Mouse (Mus musculus) cortical plate, adult 2 months (tissue): ENCODE data around the gene Mllt10. TPM values are rescaled to one million over a fixed set of nuclear protein-coding genes. Genes with fewer than 3 reads are reported as not detected.
A peak's percentile ranks its signal among the peaks of the same experiment; 100 is the strongest.

ENCODE experiments used
- H3K27ac ChIP-seq: fragments of 200-500 bp; 2 replicates; pipeline ENCODE4 v1.5.1; 2012; ENCODE audit warnings: low read length, control low read depth, inconsistent platforms; ENCODE audit not compliant: insufficient read depth
- H3K4me1 ChIP-seq: fragments of 200-500 bp; 2 replicates; pipeline ENCODE4 v1.6.1; 2011; ENCODE audit warnings: low read length; ENCODE audit not compliant: control insufficient read depth, insufficient read depth
- H3K4me3 ChIP-seq: fragments of 200-500 bp; 2 replicates; pipeline ENCODE4 v1.5.1; 2011; ENCODE audit warnings: mild to moderate bottlenecking, low read length, control low read depth; ENCODE audit not compliant: insufficient read depth
- CTCF ChIP-seq: fragments of 200-500 bp; IDR thresholded peaks from 2 replicates; pipeline ENCODE4 v1.5.1; 2011; ENCODE audit warnings: mild to moderate bottlenecking, control low read depth, low read length; ENCODE audit not compliant: insufficient read depth; ENCODE audit errors: extremely low read depth
- POLR2A ChIP-seq: fragments of 200-500 bp; IDR thresholded peaks from 2 replicates; pipeline ENCODE4 v1.6.1; 2011; ENCODE audit warnings: mild to moderate bottlenecking, low read length, control low read depth; ENCODE audit not compliant: insufficient read depth; ENCODE audit errors: extremely low read depth
- polyA plus RNA-seq: library from polyadenylated mRNA; depleted of rRNA; stranded (reverse); fragments of >200 nt; gene quantifications from 2 replicates; pipeline ENCODE4 v1.2.3, GENCODE M21; 2012

Gene Mllt10
- polyA plus RNA-seq, 1 experiment, result 38.0 TPM

DNA sequence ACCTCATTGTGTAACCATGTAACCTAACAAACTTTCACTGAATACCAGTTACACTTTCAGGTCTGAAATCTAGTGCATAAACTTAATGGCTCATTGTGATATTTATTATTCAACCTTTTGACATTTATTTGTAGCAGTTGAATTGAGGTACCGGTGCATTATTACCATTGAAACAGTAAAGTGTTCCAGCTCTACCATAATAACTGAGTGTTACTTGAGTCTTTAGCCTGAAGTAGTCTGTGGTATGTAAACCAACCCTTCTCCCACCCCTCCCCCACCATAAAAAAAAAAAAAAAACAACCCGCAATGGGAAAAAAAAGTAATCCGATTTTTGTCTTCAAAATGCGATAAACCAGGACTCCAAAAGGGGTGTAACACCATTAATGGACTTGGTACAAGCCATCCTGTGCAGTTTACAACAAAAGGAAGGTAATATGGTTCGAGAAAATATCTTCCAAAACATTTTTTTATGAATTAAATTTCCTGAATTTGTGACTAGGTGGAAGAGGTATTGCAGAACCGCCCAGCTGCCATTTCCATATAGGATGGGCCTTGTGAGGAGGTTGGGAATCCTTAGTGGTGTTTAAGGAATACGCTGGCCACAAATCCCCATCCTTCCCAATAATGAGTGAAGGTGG is 9.8 kb upstream of the Mllt10 start:
- H3K4me3 ChIP-seq, result peak overlapping the region; percentile 87; the same call in 1 of the 2 replicates
- H3K27ac ChIP-seq, result no peak overlapping the region
- H3K4me1 ChIP-seq, result no peaks in the 10 kb centered on the region; the same call in 1 of the 2 replicates
- TF ChIP-seq CTCF (no peak), POLR2A (no peak)

DNA sequence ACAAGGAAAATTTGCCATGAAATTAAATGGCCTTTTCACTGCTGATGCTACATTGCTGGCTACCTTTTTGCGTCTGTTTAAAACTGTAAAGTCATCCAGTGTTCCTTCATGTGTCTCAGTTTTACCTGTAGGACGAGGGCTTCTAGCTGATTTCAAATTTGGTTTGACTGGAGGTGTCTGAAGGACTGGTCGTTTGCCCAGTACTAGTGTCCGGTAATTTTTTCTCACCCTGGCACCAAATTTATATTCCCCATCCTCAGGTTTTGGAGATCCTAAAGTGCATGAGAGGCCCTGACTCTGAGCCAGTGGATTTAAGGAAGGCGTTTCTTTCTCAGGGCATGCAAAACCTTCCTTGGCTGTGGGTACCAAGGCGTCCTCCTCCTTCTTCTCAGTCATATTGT is 9.3 kb upstream of the Mllt10 start:
- Histone ChIP-seq H3K27ac (no peak overlapping the region), H3K4me3 (peak overlapping the region; percentile 87; the same call in 1 of the 2 replicates), H3K4me1 (no peaks in the 10 kb centered on the region; the same call in 1 of the 2 replicates)
- TF ChIP-seq POLR2A, result no peak
- no peak for TF ChIP-seq CTCF

DNA sequence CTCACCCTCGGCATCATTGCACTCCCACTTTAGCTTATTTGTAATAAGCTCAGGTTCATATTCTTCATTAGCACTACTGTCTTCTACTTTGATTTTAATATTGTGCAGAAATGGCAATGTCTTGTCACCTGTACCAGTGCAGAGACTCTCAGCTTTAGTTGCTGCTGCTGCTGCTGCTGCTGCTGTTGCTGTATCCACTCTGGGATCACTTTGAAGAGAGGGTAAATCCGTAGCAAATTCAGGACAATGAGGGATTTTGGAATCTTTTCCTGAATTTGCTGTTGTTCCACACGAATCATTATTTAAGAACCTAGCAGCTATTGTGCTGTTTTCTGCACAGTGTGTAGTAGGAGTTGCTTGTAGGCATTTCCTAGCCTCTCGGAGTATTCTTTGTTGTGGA is 8.9 kb upstream of the Mllt10 start:
- H3K4me1 ChIP-seq, result no peaks in the 10 kb centered on the region; the same call in 1 of the 2 replicates
- 0 out of 2 replicates have a peak overlapping the region, but pooled peaks have one; percentile 98 for H3K27ac ChIP-seq
- no peak for TF ChIP-seq CTCF
- TF ChIP-seq POLR2A, result no peak
- H3K4me3 ChIP-seq, result peak overlapping the region; percentile 87

DNA sequence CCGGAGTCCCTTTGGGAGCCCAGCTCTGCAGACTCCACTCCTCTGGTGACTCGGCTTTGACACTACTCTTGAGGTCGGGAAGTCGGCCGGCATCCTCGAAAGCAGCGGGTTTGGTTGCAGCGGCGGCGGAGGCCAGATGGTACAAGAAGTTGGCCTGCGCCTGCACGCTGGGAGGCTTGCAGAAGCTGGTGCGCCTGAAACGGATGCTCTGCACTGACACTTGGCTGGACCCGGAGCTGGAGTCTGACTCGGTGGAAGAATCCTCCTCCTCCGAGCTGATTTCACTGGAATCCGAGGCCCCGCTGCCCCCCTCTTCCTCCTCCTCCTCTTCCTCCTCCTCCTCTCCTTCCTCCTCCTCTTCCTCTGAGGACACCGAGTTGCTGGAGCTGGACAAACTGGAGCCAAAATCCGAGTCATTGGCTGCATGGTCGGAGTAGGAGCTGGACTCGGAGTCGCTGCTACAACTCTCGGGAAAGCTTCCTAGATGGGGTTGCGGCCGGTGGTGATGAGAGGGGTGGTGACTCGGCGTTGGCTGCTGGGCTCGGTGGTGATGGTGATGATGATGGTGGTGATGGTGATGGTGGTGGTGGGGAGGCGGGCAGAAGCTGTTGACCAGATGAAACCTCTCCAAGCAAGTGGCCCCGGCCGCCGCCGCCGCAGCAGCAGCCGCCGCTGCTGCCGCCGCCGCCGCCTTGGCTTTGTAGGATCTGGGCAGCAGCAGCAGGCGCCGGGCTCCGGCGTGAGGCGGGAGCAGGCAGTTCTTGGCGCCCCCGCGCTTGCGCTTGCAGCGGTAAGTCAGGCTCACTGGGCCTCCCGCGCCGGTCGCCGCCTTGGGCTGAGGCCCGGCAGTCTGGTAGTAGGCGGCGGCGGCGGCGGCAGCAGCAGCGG is 8.0 kb upstream of the Mllt10 start:
- no peaks in the 10 kb centered on the region; the same call in 1 of the 2 replicates for H3K4me1 ChIP-seq
- peak overlapping the region; percentile 87 for H3K4me3 ChIP-seq
- TF ChIP-seq POLR2A (peak; percentile 12; the same call in 1 of the 2 replicates), CTCF (no peak)
- peak overlapping the region; percentile 98 for H3K27ac ChIP-seq

DNA sequence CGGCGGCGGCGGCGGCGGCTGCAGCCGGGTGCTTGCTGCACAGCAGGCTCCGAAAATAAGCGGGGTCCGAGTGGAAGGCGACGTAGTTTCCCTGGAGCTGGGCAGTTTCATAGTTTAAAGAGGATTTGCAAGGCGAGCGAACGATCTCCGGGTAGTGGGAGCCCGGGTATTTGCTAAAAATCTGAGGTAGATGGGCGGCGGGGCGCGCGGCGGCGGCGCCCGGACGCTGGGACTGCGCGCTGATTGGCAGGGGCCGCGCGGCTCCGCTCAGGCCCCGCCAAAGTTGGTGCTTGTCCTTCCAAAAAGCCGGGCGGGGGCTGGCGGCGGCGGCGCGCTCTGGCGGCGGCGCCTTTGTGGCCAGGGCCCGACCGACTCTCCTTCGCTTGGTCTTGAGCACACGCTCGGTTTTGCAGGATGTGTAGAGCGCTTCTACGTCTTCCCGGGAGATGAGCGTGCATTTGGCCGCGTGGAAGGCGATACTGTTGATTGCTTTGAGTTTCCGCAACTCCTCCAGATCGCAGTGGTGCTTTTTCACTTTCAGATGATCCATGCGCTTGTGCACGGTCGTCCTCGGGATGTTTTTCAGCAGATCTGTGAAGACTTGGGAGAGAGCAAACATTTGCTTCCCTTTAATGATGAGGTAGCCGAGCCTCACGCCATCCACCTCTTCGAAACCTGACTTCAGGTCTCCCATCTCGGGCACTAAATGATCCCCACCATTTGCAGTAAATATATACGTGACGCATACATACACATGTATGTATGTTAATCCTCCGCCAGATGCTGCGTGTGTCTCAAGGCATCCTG is 7.2 kb upstream of the Mllt10 start:
- H3K4me3 ChIP-seq, result peak overlapping the region; percentile 87
- TF ChIP-seq POLR2A (no peak), CTCF (no peak)
- no peaks in the 10 kb centered on the region; the same call in 1 of the 2 replicates for H3K4me1 ChIP-seq
- H3K27ac ChIP-seq, result peak overlapping the region; percentile 98

DNA sequence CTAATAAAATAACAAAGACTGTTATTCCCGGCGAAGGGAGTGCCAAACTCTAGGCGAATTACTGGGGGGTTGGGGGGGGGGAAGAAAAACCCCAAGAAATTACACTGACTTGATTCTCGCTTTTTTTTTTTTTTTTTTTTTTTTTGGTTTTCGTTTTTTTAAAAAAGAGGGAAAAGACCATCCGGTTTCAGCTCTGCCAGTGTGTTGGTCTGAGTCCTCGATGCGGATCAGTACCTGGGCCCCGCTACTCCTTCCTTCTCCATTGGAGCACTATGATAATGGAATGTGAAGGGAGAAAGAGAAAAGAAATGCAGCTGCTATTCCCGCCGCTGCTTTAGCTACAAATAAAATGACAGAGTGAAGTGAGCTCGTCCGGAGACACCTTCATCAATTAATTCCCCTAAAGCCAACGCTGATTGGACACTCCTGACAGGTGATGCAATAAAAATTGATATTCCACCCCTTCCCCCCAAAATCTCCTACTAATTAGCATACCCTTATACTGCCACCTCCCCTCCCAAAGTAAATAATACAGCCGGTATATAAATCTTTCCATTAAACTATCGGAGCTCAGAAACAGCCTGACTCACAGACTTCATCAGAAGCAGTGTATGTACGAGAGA is 6.5 kb upstream of the Mllt10 start, which contains the start of gene Skida1:
Gene Skida1, minus strand, starts transcription at position 599 of the 623 bp plus-strand sequence.
- TF ChIP-seq CTCF (no peak), POLR2A (no peak)
- no peaks in the 10 kb centered on the region; the same call in 1 of the 2 replicates for H3K4me1 ChIP-seq
- H3K4me3 ChIP-seq, result peak within 1 kb of the TSS; percentile 87
- peak within 1 kb of the TSS; percentile 98 for H3K27ac ChIP-seq

DNA sequence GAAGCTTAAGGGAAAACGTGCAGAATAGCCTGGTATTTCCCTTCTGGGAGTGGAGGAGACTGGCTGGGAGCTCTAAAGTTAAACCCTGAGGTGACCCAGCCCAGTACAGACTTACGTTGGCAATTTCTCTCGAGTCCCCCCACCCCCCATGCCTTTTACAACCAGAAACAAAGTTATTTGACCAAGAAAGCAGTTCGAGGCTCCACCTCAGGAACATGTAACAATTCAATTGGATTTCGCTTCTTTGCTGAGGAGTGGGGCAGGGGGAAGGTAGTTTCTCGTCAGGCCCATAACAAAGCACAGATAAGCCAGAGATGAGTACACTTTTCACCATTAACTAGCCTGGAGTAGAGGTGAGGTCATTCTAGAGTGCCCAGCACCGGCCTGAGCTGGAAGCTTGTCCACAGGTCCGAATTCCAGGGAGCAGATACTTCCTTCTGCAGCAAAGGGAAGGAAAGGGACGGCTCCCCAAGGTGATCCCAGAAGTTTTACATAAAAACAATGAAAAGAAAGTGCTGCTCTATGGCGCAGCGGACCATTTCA is 5.7 kb upstream of the Mllt10 start:
- peak overlapping the region; percentile 87; the same call in 1 of the 2 replicates for H3K4me3 ChIP-seq
- H3K4me1 ChIP-seq, result no peaks in the 10 kb centered on the region; the same call in 1 of the 2 replicates
- H3K27ac ChIP-seq, result peak overlapping the region; percentile 78
- TF ChIP-seq CTCF (no peak), POLR2A (no peak)

DNA sequence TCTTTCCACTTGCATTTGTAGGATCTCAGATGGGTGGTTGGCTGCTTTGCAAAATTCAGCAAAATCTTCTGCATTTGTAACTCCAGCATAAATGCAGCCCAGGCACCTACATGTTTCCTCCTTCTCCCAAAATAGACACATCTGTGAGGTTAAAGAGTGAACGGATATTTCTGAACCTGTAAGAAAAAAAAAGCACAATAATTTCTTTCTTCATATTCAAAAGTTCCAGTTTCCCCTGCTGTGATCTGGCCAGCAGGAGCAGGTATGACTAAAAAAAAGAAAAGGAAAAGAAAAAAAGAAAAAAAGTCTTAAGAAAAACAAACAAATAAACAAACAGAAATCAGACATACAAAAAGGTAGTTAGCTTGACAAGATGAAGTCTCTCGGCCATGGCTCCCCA is 5.0 kb upstream of the Mllt10 start:
- Histone ChIP-seq H3K4me3 (no peak overlapping the region), H3K27ac (peak overlapping the region; percentile 76; the same call in 1 of the 2 replicates), H3K4me1 (no peaks in the 10 kb centered on the region; the same call in 1 of the 2 replicates)
- TF ChIP-seq POLR2A, result no peak
- no peak for TF ChIP-seq CTCF
